Mouse (Mus musculus) heart, embryonic 13.5 days (tissue): ENCODE data around the gene Rbms3. TPM values are rescaled to one million over a fixed set of nuclear protein-coding genes. Genes with fewer than 3 reads are reported as not detected.

ENCODE experiments used
- ATAC-seq: fragments of 200-750 bp; cut with Nextera tagmentation; 2 replicates; pipeline ENCODE4 v1.8.0; 2017; ENCODE audit warnings: moderate TSS enrichment; ENCODE audit not compliant: insufficient number of reproducible peaks, low FRiP score, low TSS enrichment; ENCODE audit errors: extremely low read depth
- H3K27ac ChIP-seq: fragments of 300-500 bp; sonication (generic); replicated peaks from 2 replicates; pipeline ENCODE4 v1.5.1; 2015; ENCODE audit warnings: moderate library complexity, mild to moderate bottlenecking, inconsistent platforms
- H3K27me3 ChIP-seq: fragments of 300-500 bp; sonication (generic); replicated peaks from 2 replicates; pipeline ENCODE4 v1.6.1; 2015; ENCODE audit warnings: mild to moderate bottlenecking, inconsistent platforms
- H3K36me3 ChIP-seq: fragments of 300-500 bp; sonication (generic); 2 replicates; pipeline ENCODE4 v1.6.1; 2015; ENCODE audit warnings: mild to moderate bottlenecking, inconsistent platforms
- H3K4me1 ChIP-seq: fragments of 300-500 bp; sonication (generic); 2 replicates; pipeline ENCODE4 v1.6.1; 2015; ENCODE audit warnings: inconsistent platforms
- H3K4me2 ChIP-seq: fragments of 300-500 bp; sonication (generic); 2 replicates; pipeline ENCODE4 v1.6.1; 2015; ENCODE audit warnings: inconsistent platforms, mild to moderate bottlenecking, moderate library complexity
- H3K4me3 ChIP-seq: fragments of 300-500 bp; sonication (generic); 2 replicates; pipeline ENCODE4 v1.5.1; 2015; ENCODE audit warnings: moderate library complexity, mild to moderate bottlenecking, inconsistent platforms
- H3K9ac ChIP-seq: fragments of 300-500 bp; sonication (generic); 2 replicates; pipeline ENCODE4 v1.6.1; 2015; ENCODE audit warnings: inconsistent platforms, mild to moderate bottlenecking, moderate library complexity
- H3K9me3 ChIP-seq: fragments of 300-500 bp; sonication (generic); 2 replicates; pipeline ENCODE4 v1.6.1; 2016; ENCODE audit warnings: inconsistent platforms
- WGBS: fragments of 180-500 bp; shearing (Covaris S2); methylation state at CpG from one replicate; pipeline ENCODE4 v1.1.7; 2015; ENCODE audit warnings: mixed read lengths; 5-methylcytosine and 5-hydroxymethylcytosine counted together
- polyA plus RNA-seq: library from polyadenylated mRNA; unstranded; fragments of >200 nt; fragmentation: Nextera tagmentation; extraction: Ambion mirVana; gene quantifications from 2 replicates; pipeline ENCODE4 v1.2.1, GENCODE M21; 2015

The Rbms3 gene
- polyA plus RNA-seq, 1 experiment from 2014 or later: 36.0 TPM

DNA sequence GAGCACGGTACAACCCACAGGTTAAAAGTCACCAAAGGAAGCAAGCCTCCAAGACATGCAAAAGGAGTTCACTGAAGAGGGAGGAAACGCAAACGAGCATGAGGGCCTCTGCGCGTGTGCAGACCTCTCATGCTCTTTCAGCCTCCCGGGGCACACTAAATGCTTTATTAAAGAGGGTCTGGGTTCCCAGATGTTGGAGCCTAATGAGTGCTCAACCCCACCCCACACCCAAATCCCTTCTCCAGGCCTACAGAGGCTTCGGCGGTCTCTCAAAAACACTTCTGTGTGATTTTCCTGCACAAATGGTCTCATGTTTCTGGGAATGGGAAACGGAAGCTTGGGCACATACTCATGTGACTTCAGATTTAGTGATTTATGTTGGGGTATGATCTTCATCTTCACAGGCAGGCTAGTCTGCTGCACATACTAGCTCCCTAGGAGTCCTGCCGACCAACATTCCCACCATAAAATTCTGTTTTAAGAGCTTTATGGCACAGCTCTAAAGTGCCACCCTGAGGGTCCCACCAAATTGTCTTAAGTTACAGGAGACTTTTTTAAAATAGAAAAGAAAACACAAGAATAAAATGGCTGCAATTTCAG, 815.1 kb downstream of the Rbms3 start:
- 75% methylated on average over 10 of the region's 10 CpGs for WGBS
- H3K9me3 ChIP-seq: no peaks in the 10 kb centered on the region
- no peak overlapping the region for H3K27ac ChIP-seq
- H3K4me1 ChIP-seq: peaks cover 7% of the 10 kb centered on the region; the same call in 1 of the 2 replicates
- ATAC-seq: no peak
- H3K4me3 ChIP-seq: no peak overlapping the region
- H3K4me2 ChIP-seq: no peak overlapping the region
- H3K36me3 ChIP-seq: peaks cover 12% of the 10 kb centered on the region
- H3K9ac ChIP-seq: no peak overlapping the region
- H3K27me3 ChIP-seq: no peaks in the 10 kb centered on the region

DNA sequence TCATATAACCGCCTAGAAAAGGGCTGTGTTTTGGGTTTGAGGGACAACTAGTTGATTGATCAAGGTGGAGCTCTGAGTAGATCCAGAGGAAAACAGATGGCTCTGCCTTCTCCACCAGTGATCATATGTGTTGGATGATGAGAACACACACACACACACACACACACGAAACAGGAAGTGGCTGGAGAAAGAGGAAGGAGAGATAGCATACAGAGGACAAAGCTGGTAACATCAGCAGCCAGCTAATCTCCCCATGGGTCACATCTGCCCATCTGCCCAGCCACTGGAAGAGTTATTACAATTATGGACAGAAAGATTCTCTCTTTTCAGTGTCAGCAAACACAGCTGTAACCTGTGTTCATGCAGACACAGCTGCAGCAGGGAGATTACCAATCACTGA, 816.3 kb downstream of the Rbms3 start:
- Histone ChIP-seq H3K9ac (no peak overlapping the region), H3K4me3 (no peak overlapping the region), H3K4me2 (no peak overlapping the region), H3K36me3 (peaks cover 7% of the 10 kb centered on the region), H3K9me3 (no peaks in the 10 kb centered on the region), H3K27ac (no peak overlapping the region), H3K4me1 (peaks cover 7% of the 10 kb centered on the region), H3K27me3 (no peaks in the 10 kb centered on the region)
- WGBS: 37% methylated on average over 2 of the region's 2 CpGs
- ATAC-seq: no peak

DNA sequence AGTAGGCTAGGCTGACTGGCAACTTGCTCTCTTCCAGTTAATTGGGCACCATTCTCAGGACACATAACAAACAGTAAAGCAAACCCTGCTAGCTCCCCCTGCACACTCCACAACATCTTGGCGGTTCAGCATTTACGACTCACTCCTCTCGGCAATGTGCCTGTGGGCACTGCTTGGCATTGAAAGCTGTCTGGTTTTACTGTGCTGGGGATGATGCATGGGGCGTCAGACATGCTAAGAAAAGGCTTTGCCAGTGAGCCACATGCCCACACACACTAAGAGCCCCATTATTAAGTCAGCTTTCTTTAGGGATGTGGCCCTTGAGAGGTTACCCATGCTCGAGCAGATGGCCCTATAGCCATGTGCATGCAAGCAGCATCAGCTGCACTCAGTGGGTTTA, 820.5 kb downstream of the Rbms3 start:
- no peak overlapping the region for H3K27ac ChIP-seq
- no peak for ATAC-seq
- H3K4me1 ChIP-seq: peaks cover 23% of the 10 kb centered on the region
- H3K9me3 ChIP-seq: no peaks in the 10 kb centered on the region
- 81% methylated on average over 5 of the region's 5 CpGs for WGBS
- H3K27me3 ChIP-seq: no peaks in the 10 kb centered on the region
- H3K4me3 ChIP-seq: no peak overlapping the region
- H3K9ac ChIP-seq: no peak overlapping the region
- H3K4me2 ChIP-seq: no peak overlapping the region
- peaks cover 15% of the 10 kb centered on the region for H3K36me3 ChIP-seq

DNA sequence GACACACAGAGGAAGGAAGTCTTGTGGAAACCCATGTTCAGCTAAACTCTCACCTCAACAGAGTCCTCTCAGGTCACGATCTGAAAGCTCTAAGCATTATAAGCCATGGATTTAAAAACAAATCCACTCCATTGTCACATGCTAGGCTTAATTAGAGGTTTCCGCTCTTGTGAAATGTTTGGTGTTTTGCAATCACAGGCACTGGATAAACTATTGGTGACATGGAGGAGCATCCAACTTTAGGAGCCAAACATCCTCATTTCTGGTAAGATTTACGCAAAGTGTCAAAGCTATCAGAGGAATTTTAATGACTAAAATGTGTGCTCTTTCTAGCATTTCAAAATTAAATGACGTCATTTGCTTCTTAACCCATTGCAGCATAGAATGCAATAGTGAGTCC, 821.3 kb downstream of the Rbms3 start:
- no peak overlapping the region for H3K4me3 ChIP-seq
- H3K27me3 ChIP-seq: no peaks in the 10 kb centered on the region
- H3K4me2 ChIP-seq: no peak overlapping the region
- no peak overlapping the region; the same call in 1 of the 2 replicates for H3K27ac ChIP-seq
- 79% methylated on average over 4 of the region's 4 CpGs for WGBS
- peaks cover 15% of the 10 kb centered on the region for H3K36me3 ChIP-seq
- H3K9me3 ChIP-seq: no peaks in the 10 kb centered on the region
- H3K9ac ChIP-seq: no peak overlapping the region
- ATAC-seq: no peak
- H3K4me1 ChIP-seq: peaks cover 20% of the 10 kb centered on the region

DNA sequence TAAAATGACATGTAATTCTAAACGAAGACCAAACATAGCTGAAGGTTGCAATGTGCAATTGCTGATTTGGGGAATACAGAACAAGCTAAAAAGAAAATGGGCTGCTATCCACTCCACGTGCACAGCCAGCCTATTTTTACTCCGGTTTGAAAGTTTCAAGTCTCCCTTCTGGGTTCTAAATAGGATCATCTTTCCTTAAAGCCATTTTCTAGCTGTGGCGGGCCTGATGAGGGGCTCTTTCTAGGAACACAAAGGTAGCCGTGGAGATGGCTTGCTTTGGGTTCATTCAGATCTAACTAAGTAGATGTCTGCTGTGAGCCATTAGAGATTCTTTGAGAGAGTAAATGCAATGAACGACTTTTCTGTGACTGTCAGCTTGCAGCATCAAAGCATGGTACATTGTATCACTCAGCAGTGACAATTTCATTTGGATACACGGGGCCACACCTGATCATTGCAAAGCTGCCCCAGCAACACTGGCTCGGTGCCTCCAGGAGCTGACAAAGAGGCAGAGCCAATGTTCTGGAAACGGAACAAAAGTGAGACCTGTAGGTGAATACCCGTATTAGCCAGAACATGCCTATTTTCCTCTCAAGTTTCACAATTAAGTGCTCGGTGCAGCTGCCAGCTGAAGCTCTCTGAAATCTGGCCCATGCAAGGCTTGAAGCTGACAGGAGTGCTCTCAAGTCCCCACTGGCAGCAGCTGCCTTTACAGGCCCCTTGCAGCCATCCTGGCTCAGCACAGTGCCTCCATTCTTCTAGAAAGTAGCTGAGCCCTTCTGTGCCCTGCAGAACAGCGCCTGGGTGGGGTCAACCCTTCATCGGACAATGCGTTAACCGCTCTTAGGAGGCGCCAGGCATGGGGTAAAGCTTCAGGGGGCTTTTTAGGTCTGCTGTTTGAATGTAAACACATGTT, 822.3 kb downstream of the Rbms3 start:
- no peak for ATAC-seq
- no peaks in the 10 kb centered on the region for H3K27me3 ChIP-seq

DNA sequence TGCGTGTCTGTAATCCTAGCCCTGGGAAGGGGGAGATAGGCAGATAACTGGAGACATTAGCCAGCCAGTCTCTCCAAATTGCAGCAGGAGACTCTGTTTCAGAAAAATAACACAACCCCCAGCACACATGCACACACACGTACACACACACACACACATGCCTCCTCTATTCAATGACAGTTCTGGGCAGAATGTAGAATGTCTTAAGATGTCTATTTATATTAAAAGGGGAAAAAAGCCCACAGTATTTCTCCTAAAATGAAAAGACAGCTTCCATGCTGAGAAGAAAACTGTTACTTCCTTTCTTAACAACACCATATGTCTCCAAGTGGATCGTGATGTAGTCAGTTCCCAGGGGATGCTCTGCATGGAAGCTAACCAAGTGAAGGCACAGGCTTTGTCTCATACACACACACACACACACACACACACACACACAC, 826.4 kb downstream of the Rbms3 start:
- Histone ChIP-seq H3K36me3 (peaks cover 7% of the 10 kb centered on the region), H3K9me3 (no peaks in the 10 kb centered on the region), H3K9ac (no peak overlapping the region), H3K4me1 (peaks cover 16% of the 10 kb centered on the region), H3K27me3 (no peaks in the 10 kb centered on the region), H3K27ac (no peak overlapping the region), H3K4me3 (no peak overlapping the region), H3K4me2 (no peak overlapping the region)
- no peak for ATAC-seq
- 78% methylated on average over 3 of the region's 3 CpGs for WGBS

More for the DNA sequence above, 822.3 kb downstream of the Rbms3 start:
- peak overlapping the region; percentile 30; the same call in 1 of the 2 replicates for H3K9ac ChIP-seq
- H3K4me1 ChIP-seq: peaks cover 17% of the 10 kb centered on the region
- no peaks in the 10 kb centered on the region for H3K9me3 ChIP-seq
- no peak overlapping the region for H3K4me3 ChIP-seq
- 56% methylated on average over 16 of the region's 16 CpGs for WGBS
- peaks cover 15% of the 10 kb centered on the region for H3K36me3 ChIP-seq
- H3K4me2 ChIP-seq: no peak overlapping the region
- H3K27ac ChIP-seq: peak overlapping the region; percentile 57

DNA sequence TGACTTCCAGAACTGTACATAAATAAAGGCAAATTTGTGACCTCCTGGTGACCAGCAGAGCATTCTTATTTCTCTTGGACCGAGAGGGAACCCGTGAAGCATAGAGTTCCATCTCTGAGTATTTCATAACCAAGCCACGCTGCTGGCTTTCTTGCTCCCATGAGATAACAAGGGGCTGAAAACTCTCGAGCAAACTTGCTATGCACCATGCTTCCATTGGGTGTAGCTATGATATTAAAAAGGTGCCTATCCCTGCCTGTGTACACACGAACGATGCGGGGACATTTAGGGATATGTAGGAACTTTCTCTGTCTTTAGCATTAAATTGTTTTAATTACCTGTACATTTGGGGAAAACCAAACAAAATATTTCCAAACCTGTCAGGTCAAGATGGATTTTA, 827.1 kb downstream of the Rbms3 start:
- H3K4me1 ChIP-seq: peaks cover 9% of the 10 kb centered on the region
- ATAC-seq: no peak
- peaks cover 7% of the 10 kb centered on the region for H3K36me3 ChIP-seq
- no peak overlapping the region for H3K4me2 ChIP-seq
- 53% methylated on average over 7 of the region's 7 CpGs for WGBS
- no peaks in the 10 kb centered on the region for H3K27me3 ChIP-seq
- no peak overlapping the region for H3K4me3 ChIP-seq
- H3K27ac ChIP-seq: no peak overlapping the region
- H3K9ac ChIP-seq: no peak overlapping the region
- H3K9me3 ChIP-seq: no peaks in the 10 kb centered on the region

DNA sequence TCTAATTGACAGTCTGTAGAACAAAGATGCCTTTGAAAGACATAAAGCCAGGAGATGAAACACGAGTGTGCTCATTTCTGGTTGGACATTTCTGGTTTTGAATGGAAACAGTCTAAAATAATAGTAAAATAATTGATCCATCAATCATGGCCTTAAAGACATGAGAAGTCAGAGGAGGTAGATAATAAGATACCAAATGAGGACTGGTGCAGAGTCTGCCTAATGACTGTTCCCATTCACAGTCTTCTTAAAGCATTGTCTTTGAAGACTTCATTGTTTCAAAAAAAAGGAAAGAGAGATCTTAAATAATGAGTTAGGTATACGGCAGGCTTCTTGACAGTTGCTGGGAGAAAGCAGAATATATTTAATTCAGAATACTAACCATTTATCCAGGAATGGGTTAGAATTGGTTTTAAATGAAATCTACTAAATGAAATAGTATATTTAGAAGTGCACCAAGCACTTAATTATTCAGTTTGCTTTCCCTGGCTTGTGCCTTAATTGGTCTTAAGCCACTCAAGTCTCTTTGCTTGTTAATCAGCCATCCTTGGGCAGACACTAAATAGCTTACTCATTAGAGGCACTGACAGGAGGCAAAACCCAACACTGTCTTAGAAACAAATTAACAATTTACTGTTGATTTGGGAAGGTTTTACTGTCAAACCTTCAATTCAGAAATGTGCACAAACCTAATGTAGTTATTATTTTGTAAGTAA, 834.3 kb downstream of the Rbms3 start:
- peaks cover 6% of the 10 kb centered on the region for H3K36me3 ChIP-seq
- H3K9me3 ChIP-seq: no peaks in the 10 kb centered on the region
- no peak overlapping the region for H3K4me3 ChIP-seq
- no peak for ATAC-seq
- H3K4me2 ChIP-seq: no peak overlapping the region
- H3K27ac ChIP-seq: no peak overlapping the region
- H3K4me1 ChIP-seq: no peaks in the 10 kb centered on the region
- no peaks in the 10 kb centered on the region for H3K27me3 ChIP-seq
- no peak overlapping the region for H3K9ac ChIP-seq
- WGBS: 74% methylated on average over 2 of the region's 2 CpGs

DNA sequence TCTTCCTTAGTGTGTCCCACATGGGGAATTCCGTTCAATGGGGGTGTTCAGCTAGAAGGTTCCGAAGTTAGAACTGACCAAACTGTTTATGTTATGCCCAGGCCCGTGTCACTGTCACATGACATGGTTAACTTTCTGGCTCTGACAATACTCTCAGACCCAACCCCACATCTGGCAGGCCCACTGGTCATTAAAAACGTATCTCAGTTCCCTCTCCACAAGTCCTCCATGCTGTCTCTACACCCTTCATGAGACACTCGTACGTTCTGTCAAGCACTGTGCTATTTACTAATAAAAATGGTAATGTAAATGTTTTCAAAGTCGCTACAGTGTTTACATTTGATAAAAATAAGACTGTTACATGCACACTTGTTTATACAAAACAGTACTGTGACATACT, 837.9 kb downstream of the Rbms3 start:
- Histone ChIP-seq H3K4me1 (no peaks in the 10 kb centered on the region), H3K27ac (no peak overlapping the region), H3K4me3 (no peak overlapping the region), H3K36me3 (peaks cover 13% of the 10 kb centered on the region), H3K9ac (no peak overlapping the region), H3K9me3 (no peaks in the 10 kb centered on the region), H3K4me2 (no peak overlapping the region), H3K27me3 (no peaks in the 10 kb centered on the region)
- ATAC-seq: no peak
- 74% methylated on average over 7 of the region's 7 CpGs for WGBS

DNA sequence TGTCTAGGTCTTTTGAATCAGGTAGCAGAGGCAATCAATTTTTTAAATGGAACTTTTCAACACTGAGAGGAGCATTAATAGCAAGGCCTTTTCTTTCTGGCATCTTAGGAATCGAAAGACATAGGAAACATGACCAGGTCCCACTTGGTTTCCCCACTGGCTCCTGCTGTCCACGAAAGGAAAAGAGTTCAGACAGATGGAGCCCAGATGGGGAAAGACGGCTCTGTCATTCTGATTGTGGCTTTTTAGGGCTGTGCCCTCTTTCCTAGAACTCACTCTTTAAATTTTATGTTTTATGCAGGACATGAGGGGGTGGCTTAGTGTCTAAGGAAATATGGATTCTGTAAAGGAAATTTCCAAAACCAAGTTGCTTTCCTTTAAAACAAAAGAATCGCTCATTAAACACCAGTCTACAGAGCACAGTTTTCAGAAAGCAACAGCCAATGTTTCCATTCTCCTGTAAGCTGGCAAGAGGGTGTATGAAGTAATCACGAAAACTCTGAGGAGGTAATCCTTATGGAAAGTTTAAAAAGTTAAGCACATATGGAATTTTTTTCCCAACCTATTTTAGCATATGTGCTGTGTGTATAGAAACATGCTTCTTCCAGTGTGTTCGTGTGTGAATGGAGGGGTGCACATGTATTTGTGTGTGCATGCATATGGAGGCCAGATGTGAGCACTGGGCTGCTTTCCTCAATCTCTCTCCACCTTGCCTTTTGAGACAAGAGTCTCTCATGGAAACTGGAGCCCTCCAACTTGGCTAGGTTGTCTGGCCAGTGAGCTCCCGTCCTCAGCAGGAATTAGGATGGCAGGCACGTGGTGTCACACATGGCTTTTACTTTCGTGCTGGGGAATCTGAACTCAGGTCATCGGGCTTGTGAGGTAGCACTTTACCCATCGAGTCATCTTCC, 843.3 kb downstream of the Rbms3 start:
- no peaks in the 10 kb centered on the region for H3K4me1 ChIP-seq
- no peak; the same call in 1 of the 2 replicates for ATAC-seq

More for the DNA sequence above, 843.3 kb downstream of the Rbms3 start:
- no peak overlapping the region for H3K4me3 ChIP-seq
- H3K27ac ChIP-seq: no peak overlapping the region
- H3K9me3 ChIP-seq: no peaks in the 10 kb centered on the region
- H3K36me3 ChIP-seq: peaks cover 7% of the 10 kb centered on the region
- H3K9ac ChIP-seq: no peak overlapping the region
- no peaks in the 10 kb centered on the region for H3K27me3 ChIP-seq
- 72% methylated on average over 11 of the region's 11 CpGs for whole genome bisulfite sequencing
- H3K4me2 ChIP-seq: no peak overlapping the region
